Mouse (Mus musculus) MEL (cell line): ENCODE measurements around the gene Wdr48. TPM values are rescaled to one million over a fixed set of nuclear protein-coding genes. Genes with fewer than 3 reads are reported as not detected.

Experiments
- DNase-seq: peaks from one replicate; pipeline ENCODE4 v3.0.0; 2011; ENCODE audit warnings: low read depth, low spot score
- H3K27ac ChIP-seq: 2 replicates; pipeline ENCODE4 v1.5.1; 2012; ENCODE audit warnings: low read depth, mild to moderate bottlenecking, control low read depth, low read length, moderate library complexity; ENCODE audit not compliant: control insufficient read depth
- H3K27me3 ChIP-seq, 2 experiments: fragments of 150-350 bp in 1 of 2; sonication (generic) in 1 of 2; 2 replicates each; pipeline ENCODE4 v1.6.1; 2012; ENCODE audit warnings: low read length in 2 of 2, mild to moderate bottlenecking in 2 of 2, improper control_type of control experiment in 1 of 2, moderate library complexity in 1 of 2; ENCODE audit not compliant: insufficient read depth in 2 of 2, control insufficient read depth in 1 of 2
- H3K36me3 ChIP-seq, 2 experiments: 2 replicates each; pipeline ENCODE4 v1.6.1; 2012 to 2014; ENCODE audit warnings: low read length in 2 of 2, improper control_type of control experiment in 1 of 2, inconsistent platforms in 1 of 2, mild to moderate bottlenecking in 1 of 2; ENCODE audit not compliant: insufficient read depth in 2 of 2, control insufficient read depth in 1 of 2
- H3K4me1 ChIP-seq, 2 experiments: fragments of 150-350 bp in 1 of 2; sonication (generic) in 1 of 2; 2 replicates each; pipeline ENCODE4 v1.6.1; 2012; ENCODE audit warnings: low read length in 2 of 2, improper control_type of control experiment in 1 of 2, mild to moderate bottlenecking in 1 of 2; ENCODE audit not compliant: insufficient read depth in 2 of 2, control insufficient read depth in 1 of 2
- H3K4me3 ChIP-seq, 2 experiments: fragments of 150-350 bp in 1 of 2; sonication (generic) in 1 of 2; 2 replicates each; pipeline ENCODE4 v1.5.1; 2012; ENCODE audit warnings: low read depth in 2 of 2, low read length in 2 of 2, mild to moderate bottlenecking in 2 of 2, moderate library complexity in 2 of 2, control low read depth in 1 of 2, improper control_type of control experiment in 1 of 2; ENCODE audit not compliant: control insufficient read depth in 1 of 2, insufficient read depth in 1 of 2
- H3K79me2 ChIP-seq: 2 replicates; pipeline ENCODE4 v1.6.1; 2012; ENCODE audit warnings: mild to moderate bottlenecking, low read length, moderate library complexity; ENCODE audit not compliant: control insufficient read depth, poor library complexity, insufficient read depth
- H3K9ac ChIP-seq: 2 replicates; pipeline ENCODE4 v1.6.1; 2012; ENCODE audit warnings: low read depth, mild to moderate bottlenecking, control low read depth, low read length, moderate library complexity; ENCODE audit not compliant: control insufficient read depth, poor library complexity, severe bottlenecking
- H3K9me3 ChIP-seq: fragments of 150-350 bp; sonication (generic); replicated peaks from 2 replicates; pipeline ENCODE4 v1.6.1; 2012; ENCODE audit warnings: mild to moderate bottlenecking, low read length, improper control_type of control experiment, moderate library complexity; ENCODE audit not compliant: insufficient read depth
- BHLHE40 ChIP-seq: IDR thresholded peaks from 2 replicates; pipeline ENCODE4 v1.6.1; 2012; ENCODE audit warnings: low read depth, mild to moderate bottlenecking, inconsistent platforms, low read length, improper control_type of control experiment, borderline replicate concordance
- CHD1 ChIP-seq: IDR thresholded peaks from 2 replicates; pipeline ENCODE4 v1.6.1; 2012; ENCODE audit warnings: low read depth, mild to moderate bottlenecking, inconsistent platforms, low read length, improper control_type of control experiment
- CTCF ChIP-seq, 3 experiments: IDR thresholded peaks in 2 of 3; conservative IDR thresholded peaks in 1 of 3; 2 replicates each; pipeline ENCODE4 v1.5.1; 2011 to 2012; ENCODE audit warnings: low read length in 3 of 3, low read depth in 2 of 3, mild to moderate bottlenecking in 2 of 3, improper control_type of control experiment in 1 of 3, inconsistent platforms in 1 of 3, mixed read lengths in 1 of 3, moderate library complexity in 1 of 3; ENCODE audit not compliant: control insufficient read depth in 1 of 3, insufficient read depth in 1 of 3, poor library complexity in 1 of 3, severe bottlenecking in 1 of 3
- E2F4 ChIP-seq: IDR thresholded peaks from 2 replicates; pipeline ENCODE4 v1.6.1; 2011; ENCODE audit warnings: low read depth, low read length, improper control_type of control experiment, borderline replicate concordance
- ELF1 ChIP-seq: IDR thresholded peaks from 2 replicates; pipeline ENCODE4 v1.6.1; 2014; ENCODE audit warnings: low read depth, mild to moderate bottlenecking, inconsistent platforms, low read length, improper control_type of control experiment, moderate library complexity
- EP300 ChIP-seq, 2 experiments: IDR thresholded peaks; 2 replicates each; pipeline ENCODE4 v1.6.1; 2011; ENCODE audit warnings: improper control_type of control experiment in 2 of 2, low read length in 2 of 2, low read depth in 1 of 2, mild to moderate bottlenecking in 1 of 2
- ETS1 ChIP-seq: IDR thresholded peaks from 2 replicates; pipeline ENCODE4 v1.6.1; 2012; ENCODE audit warnings: low read depth, mild to moderate bottlenecking, inconsistent platforms, low read length, improper control_type of control experiment, moderate library complexity
- GABPA ChIP-seq: IDR thresholded peaks from 2 replicates; pipeline ENCODE4 v1.6.1; 2012; ENCODE audit warnings: low read depth, mild to moderate bottlenecking, inconsistent platforms, low read length, improper control_type of control experiment, moderate library complexity
- GATA1 ChIP-seq: IDR thresholded peaks from 2 replicates; pipeline ENCODE4 v1.6.1; 2011; ENCODE audit warnings: low read depth, low read length, improper control_type of control experiment
- KAT2A ChIP-seq: conservative IDR thresholded peaks from 2 replicates; pipeline ENCODE4 v1.6.1; 2012; ENCODE audit warnings: low read depth, low read length, improper control_type of control experiment, inconsistent platforms
- MAZ ChIP-seq: IDR thresholded peaks from 2 replicates; pipeline ENCODE4 v1.6.1; 2012; ENCODE audit warnings: low read depth, mild to moderate bottlenecking, inconsistent platforms, low read length, improper control_type of control experiment
- MEF2A ChIP-seq: IDR thresholded peaks from 2 replicates; pipeline ENCODE4 v1.6.1; 2014; ENCODE audit warnings: low read depth, mild to moderate bottlenecking, inconsistent platforms, low read length, improper control_type of control experiment; ENCODE audit not compliant: poor library complexity, insufficient replicate concordance, severe bottlenecking; ENCODE audit errors: extremely low read depth
- NELFE ChIP-seq: IDR thresholded peaks from 2 replicates; pipeline ENCODE4 v1.6.1; 2011; ENCODE audit warnings: low read depth, low read length, improper control_type of control experiment
- NRF1 ChIP-seq: IDR thresholded peaks from 2 replicates; pipeline ENCODE4 v1.6.1; 2014; ENCODE audit warnings: low read depth, mild to moderate bottlenecking, inconsistent platforms, low read length, improper control_type of control experiment, moderate library complexity; ENCODE audit not compliant: poor library complexity, insufficient read depth, severe bottlenecking
- POLR2AphosphoS2 ChIP-seq: IDR thresholded peaks from 2 replicates; pipeline ENCODE4 v1.6.1; 2011; ENCODE audit warnings: low read length, improper control_type of control experiment
- POLR2AphosphoS5 ChIP-seq: IDR thresholded peaks from 2 replicates; pipeline ENCODE4 v1.6.1; 2012; ENCODE audit warnings: low read depth, borderline replicate concordance, mild to moderate bottlenecking, inconsistent platforms, low read length, moderate library complexity, mixed read lengths
- RAD21 ChIP-seq: IDR thresholded peaks from 2 replicates; pipeline ENCODE4 v1.6.1; 2011; ENCODE audit warnings: mild to moderate bottlenecking, low read depth, low read length, improper control_type of control experiment
- SIN3A ChIP-seq: IDR thresholded peaks from 2 replicates; pipeline ENCODE4 v1.6.1; 2012; ENCODE audit warnings: low read length, improper control_type of control experiment, inconsistent platforms
- SMC3 ChIP-seq: IDR thresholded peaks from 2 replicates; pipeline ENCODE4 v1.6.1; 2011; ENCODE audit warnings: low read depth, low read length, improper control_type of control experiment
- TBP ChIP-seq: IDR thresholded peaks from 2 replicates; pipeline ENCODE4 v1.8.0; 2011; ENCODE audit warnings: low read depth, low read length, improper control_type of control experiment
- TCF12 ChIP-seq: IDR thresholded peaks from 2 replicates; pipeline ENCODE4 v1.6.1; 2014; ENCODE audit warnings: low read depth, mild to moderate bottlenecking, inconsistent platforms, low read length, improper control_type of control experiment, moderate library complexity
- UBTF ChIP-seq: IDR thresholded peaks from 2 replicates; pipeline ENCODE4 v1.6.1; 2012; ENCODE audit warnings: low read depth, mild to moderate bottlenecking, inconsistent platforms, low read length, improper control_type of control experiment, moderate library complexity, borderline replicate concordance; ENCODE audit not compliant: insufficient read depth
- USF1 ChIP-seq: IDR thresholded peaks from 2 replicates; pipeline ENCODE4 v1.6.1; 2014; ENCODE audit warnings: low read depth, mild to moderate bottlenecking, inconsistent platforms, low read length, improper control_type of control experiment, moderate library complexity
- ZC3H11A ChIP-seq: IDR thresholded peaks from 2 replicates; pipeline ENCODE4 v1.6.1; 2012; ENCODE audit warnings: low read depth, mild to moderate bottlenecking, inconsistent platforms, low read length, improper control_type of control experiment
- polyA plus RNA-seq, 2 experiments: library from polyadenylated mRNA; stranded (reverse) in 1 of 2; unstranded in 1 of 2; fragments of >175 nt in 1 of 2; fragments of >200 nt in 1 of 2; gene quantifications; 2 replicates each; pipeline versions ENCODE4 v1.2.1 to v1.2.4; 2012; ENCODE audit warnings: low replicate concordance in 2 of 2, low read depth in 1 of 2; ENCODE audit not compliant: insufficient read length in 2 of 2, insufficient read depth in 1 of 2, missing spikeins in 1 of 2
- total RNA-seq: library from RNA; depleted of rRNA; stranded (reverse); fragments of 300-350 nt; gene quantifications from 2 replicates; pipeline ENCODE4 v1.2.3, GENCODE M21; 2012

The Wdr48 gene
- total and polyA plus RNA-seq, 3 experiments, result 31.0 to 40.5 TPM; not detected in 1

DNA sequence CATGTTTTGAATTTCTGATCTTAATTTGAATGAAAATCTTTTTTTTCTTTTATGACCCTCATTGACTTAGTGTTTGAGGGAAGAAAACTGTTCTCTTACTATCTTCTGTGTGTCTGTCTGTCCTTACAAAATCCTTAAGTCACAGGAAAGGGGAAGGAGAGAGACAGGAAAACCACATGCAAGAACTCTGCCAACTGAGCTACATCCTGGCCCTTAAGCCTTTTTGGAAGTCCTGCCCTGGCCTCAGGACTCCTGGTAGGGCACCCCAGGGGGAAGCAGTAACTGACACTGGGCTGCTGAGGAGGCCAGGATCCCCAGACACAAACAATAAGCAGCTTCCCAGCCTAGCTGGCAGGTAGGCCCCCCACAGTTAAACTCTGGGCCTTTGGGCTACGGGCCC lies 48.6 kb downstream of the Wdr48 start:
- no peak for DNase-seq
- Histone ChIP-seq H3K79me2 (no peaks in the 10 kb centered on the region), H3K9me3 (no peaks in the 10 kb centered on the region), H3K9ac (no peak overlapping the region), H3K27me3 (no peaks in the 10 kb centered on the region; a peak in 1 of 4 replicates), H3K27ac (no peak overlapping the region), H3K36me3 (no peaks in the 10 kb centered on the region), H3K4me3 (no peak overlapping the region), H3K4me1 (no peaks in the 10 kb centered on the region)
- TF ChIP-seq NRF1 (no peak), CTCF (IDR thresholded peaks at IDR 0.05 in 2 of 3, conservative IDR thresholded peaks at IDR 0.05 in 1 of 3; ENCODE audit: control insufficient read depth in 1 of 3, insufficient read depth in 1 of 3, low read depth in 2 of 3, low read length in 3 of 3, poor library complexity in 1 of 3, severe bottlenecking in 1 of 3) (no peak), MEF2A (no peak), EP300 (IDR thresholded peaks at IDR 0.05; ENCODE audit: low read depth in 1 of 2, low read length in 2 of 2) (no peak), USF1 (no peak), GATA1 (no peak), SIN3A (no peak), POLR2AphosphoS5 (no peak), ZC3H11A (no peak), NELFE (no peak), UBTF (no peak), RAD21 (no peak), MAZ (no peak), BHLHE40 (no peak), POLR2AphosphoS2 (no peak), E2F4 (no peak), TCF12 (no peak), CHD1 (no peak), ETS1 (no peak), SMC3 (no peak)

DNA sequence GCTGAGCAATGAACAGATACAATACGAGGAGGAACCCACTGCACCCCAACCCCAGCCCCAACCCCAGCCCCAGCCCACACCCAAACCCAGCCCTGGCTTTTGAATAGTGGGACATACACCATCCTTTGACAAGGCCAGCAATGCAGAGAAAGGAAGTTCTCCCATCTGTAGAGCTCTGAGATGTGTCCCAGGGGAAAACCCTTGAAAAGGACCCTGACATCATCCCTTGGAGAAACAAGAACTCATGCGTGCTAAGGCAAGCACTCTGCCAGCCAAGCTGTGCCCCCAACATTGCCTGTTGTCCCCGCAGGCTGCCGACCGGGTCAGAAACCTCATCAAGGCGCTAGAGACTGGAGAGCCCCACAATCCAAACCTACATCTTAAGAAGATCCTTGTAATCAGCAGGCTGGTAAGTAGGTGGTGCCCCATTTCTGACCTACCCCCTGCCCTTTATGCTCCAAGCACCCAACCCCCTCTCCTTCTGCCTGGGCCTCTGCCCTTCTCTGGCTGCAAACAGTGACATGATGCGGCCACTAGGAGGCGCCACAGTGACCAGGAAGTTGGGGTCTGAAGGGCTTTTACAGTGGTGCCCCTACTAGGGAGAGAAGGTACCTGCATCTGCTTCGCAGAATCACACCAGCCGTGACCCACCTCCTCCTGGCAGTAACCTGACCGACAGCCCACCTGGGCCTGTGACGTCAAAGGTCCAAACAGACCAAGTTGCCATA lies 50.7 kb downstream of the Wdr48 start:
- TF ChIP-seq BHLHE40 (no peak), CTCF (IDR thresholded peaks at IDR 0.05 in 2 of 3, conservative IDR thresholded peaks at IDR 0.05 in 1 of 3; ENCODE audit: control insufficient read depth in 1 of 3, insufficient read depth in 1 of 3, low read depth in 2 of 3, low read length in 3 of 3, poor library complexity in 1 of 3, severe bottlenecking in 1 of 3) (peak; percentile 72 to 87 (median 78)), TBP (no peak), GATA1 (no peak), ELF1 (peak; percentile 63; the same call in 1 of the 2 replicates), NELFE (no peak), MEF2A (no peak), E2F4 (no peak), GABPA (no peak), SMC3 (peak; percentile 34), KAT2A (no peak), RAD21 (peak; percentile 25)
- H3K36me3 ChIP-seq, result no peaks in the 10 kb centered on the region
- no peaks in the 10 kb centered on the region for H3K9me3 ChIP-seq
- no peak overlapping the region for H3K4me3 ChIP-seq
- no peaks in the 10 kb centered on the region for H3K4me1 ChIP-seq
- no peak overlapping the region for H3K27ac ChIP-seq
- no peaks in the 10 kb centered on the region for H3K79me2 ChIP-seq
- H3K27me3 ChIP-seq, result no peaks in the 10 kb centered on the region; a peak in 1 of 4 replicates
- DNase-seq, result peak; percentile 50
- H3K9ac ChIP-seq, result no peak overlapping the region
